Mouse (Mus musculus) liver, adult 2 months (tissue): ENCODE data around the gene Spata31d1d.

Experiments used
- CTCF ChIP-seq: fragments of 200-500 bp; IDR thresholded peaks from 2 replicates; pipeline ENCODE4 v1.5.1; 2011; ENCODE audit warnings: low read depth, low read length, control low read depth
- POLR2A ChIP-seq: fragments of 200-500 bp; IDR thresholded peaks from 2 replicates; pipeline ENCODE4 v1.6.1; 2011; ENCODE audit warnings: low read length, control low read depth; ENCODE audit not compliant: insufficient read depth; ENCODE audit errors: extremely low read depth

GRCm38 (mm10) chr13:59735190-59735589 is 3.6 kb upstream of the Spata31d1d start:
- TF ChIP-seq CTCF: no peak
- TF ChIP-seq POLR2A: no peak
